21 mouse cellular contexts compared by ENCODE assay signal in the genomic region with DNA sequence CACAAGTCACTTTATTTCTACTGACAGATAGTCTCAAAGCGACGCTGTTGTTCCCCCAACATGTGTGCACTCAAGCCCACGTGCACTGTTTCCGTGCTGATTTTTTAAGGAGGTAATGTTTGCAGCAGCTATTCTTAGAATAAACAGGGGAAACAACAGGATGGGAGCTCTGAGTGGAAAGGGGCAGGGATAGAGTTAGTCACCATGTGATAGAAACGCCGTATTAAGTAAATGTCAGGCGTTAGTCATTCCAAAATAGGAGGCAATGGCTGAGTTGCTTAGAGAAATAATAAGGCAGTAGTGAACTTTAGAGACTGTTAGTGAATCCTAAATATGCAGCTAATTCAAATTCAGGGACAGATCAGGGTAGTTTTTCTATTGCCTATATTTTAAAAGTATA.
DNase-seq lines count a peak whose midpoint lies in the region; ATAC-seq and TF ChIP-seq lines count a peak whose summit lies in the region.
"Had no signal": no experiment of that assay in that cellular context is flagged by ENCODE, and none has a peak within 500 bp of the region (broad histone marks: within the 10 kb centered on the region; RNA-seq: fewer than 3 reads in every experiment).

No protein-coding gene starts in this region.

- H3K27me3 ChIP-seq in heart, embryonic 15.5 days: no peaks in the 10 kb centered on the region
- H3K27me3 ChIP-seq in lung, postnatal 0 days (replicated peaks; ENCODE audit: insufficient read depth, low read length): no peaks in the 10 kb centered on the region
- no peaks in the 10 kb centered on the region for H3K27me3 ChIP-seq in myocyte (ENCODE audit: control insufficient read depth, insufficient read depth, insufficient read length)
- H3K27me3 ChIP-seq: forebrain, embryonic 15.5 days; heart, embryonic 12.5 days; hindbrain, embryonic 15.5 days; intestine, embryonic 15.5 days; megakaryocyte, embryonic 14.5 days; neural tube, embryonic 12.5 days had no signal

- no peak overlapping the region for H3K27ac ChIP-seq in heart, embryonic 15.5 days
- no peak overlapping the region for H3K27ac ChIP-seq in lung, postnatal 0 days (ENCODE audit: low read length)
- H3K27ac ChIP-seq: forebrain, embryonic 15.5 days; hindbrain, embryonic 15.5 days; intestine, embryonic 15.5 days; neural tube, embryonic 12.5 days had no signal

- H3ac ChIP-seq in myocyte (ENCODE audit: control insufficient read depth, insufficient read length): no peak overlapping the region

- WGBS in heart, embryonic 15.5 days: 36% methylated on average over 7 of the region's 7 CpGs
- 49% methylated on average over 7 of the region's 7 CpGs for WGBS in lung, postnatal 0 days

- no peak for ATAC-seq in heart, embryonic 15.5 days (replicated peaks; ENCODE audit: insufficient number of reproducible peaks, insufficient read depth, low FRiP score, low read depth)
- peak; percentile 41 for ATAC-seq in lung, postnatal 0 days
- ATAC-seq: forebrain, embryonic 15.5 days; intestine, embryonic 15.5 days had no signal

- no peak for TF ChIP-seq CTCF in lung, postnatal 0 days (IDR thresholded peaks at IDR 0.05)

- no peak; the same call in 1 of the 2 replicates for TF ChIP-seq EP300 in lung, postnatal 0 days (IDR thresholded peaks at IDR 0.05)

- H3K36me3 ChIP-seq in heart, embryonic 15.5 days: no peaks in the 10 kb centered on the region
- no peaks in the 10 kb centered on the region for H3K36me3 ChIP-seq in lung, postnatal 0 days (ENCODE audit: insufficient read depth, low read length)
- H3K36me3 ChIP-seq in myocyte (ENCODE audit: control insufficient read depth, insufficient read depth): no peaks in the 10 kb centered on the region
- H3K36me3 ChIP-seq: forebrain, embryonic 15.5 days; heart, embryonic 12.5 days; hindbrain, embryonic 15.5 days; intestine, embryonic 15.5 days; neural tube, embryonic 12.5 days had no signal

- TF ChIP-seq POLR2A in myocyte (IDR thresholded peaks at IDR 0.05; ENCODE audit: insufficient read length, low read depth): no peak

- H3K9me3 ChIP-seq in heart, embryonic 15.5 days (replicated peaks): no peaks in the 10 kb centered on the region
- H3K9me3 ChIP-seq in lung, postnatal 0 days (ENCODE audit: low read length): no peaks in the 10 kb centered on the region
- H3K9me3 ChIP-seq: forebrain, embryonic 15.5 days; heart, embryonic 12.5 days; hindbrain, embryonic 15.5 days; intestine, embryonic 15.5 days; neural tube, embryonic 12.5 days had no signal

- H3K4me1 ChIP-seq in heart, embryonic 15.5 days (replicated peaks): peaks cover 3% of the 10 kb centered on the region; the same call in 1 of the 2 replicates
- H3K4me1 ChIP-seq in lung, postnatal 0 days (ENCODE audit: insufficient read depth, low read depth, low read length): no peaks in the 10 kb centered on the region
- H3K4me1 ChIP-seq: intestine, embryonic 15.5 days; megakaryocyte, embryonic 14.5 days had no signal

- H3K79me2 ChIP-seq in myocyte (ENCODE audit: control insufficient read depth, insufficient read depth): no peaks in the 10 kb centered on the region

- DNase-seq in heart, adult 8-10 months (ENCODE audit: low spot score): no peak
- DNase-seq in lung, postnatal 0 days (ENCODE audit: low spot score): peak; percentile 10
- DNase-seq in lung, postnatal 14 days: no peak
- peak; percentile 75 for DNase-seq in brain, adult 2 months (ENCODE audit: low read depth, low spot score)
- DNase-seq in ovary, postnatal 10 days (ENCODE audit: low spot score): no peak
- DNase-seq: adrenal gland, adult 8-10 months; cerebellum, adult 11-12 months; cerebellum, postnatal 25 days; embryo, embryonic 11 days; gastrocnemius, postnatal 14 days; kidney, adult 9 months; kidney, postnatal 36 days had no signal

- H3K9ac ChIP-seq in heart, embryonic 15.5 days: no peak overlapping the region
- no peak overlapping the region for H3K9ac ChIP-seq in lung, postnatal 0 days (replicated peaks; ENCODE audit: low read depth)
- H3K9ac ChIP-seq: forebrain, embryonic 15.5 days; heart, embryonic 12.5 days; hindbrain, embryonic 15.5 days; intestine, embryonic 15.5 days; neural tube, embryonic 12.5 days had no signal

- no peak overlapping the region for H3K4me3 ChIP-seq in heart, embryonic 15.5 days
- H3K4me3 ChIP-seq in lung, postnatal 0 days (ENCODE audit: low read depth, low read length): no peak overlapping the region
- no peak overlapping the region for H3K4me3 ChIP-seq in myocyte
- H3K4me3 ChIP-seq: forebrain, embryonic 15.5 days; heart, embryonic 12.5 days; hindbrain, embryonic 15.5 days; intestine, embryonic 15.5 days; megakaryocyte, embryonic 14.5 days; neural tube, embryonic 12.5 days had no signal

- H3K4me2 ChIP-seq in heart, embryonic 15.5 days: 0 out of 2 replicates have a peak overlapping the region, but pooled peaks have one; percentile 21
- no peak overlapping the region for H3K4me2 ChIP-seq in lung, postnatal 0 days (replicated peaks; ENCODE audit: low read depth, low read length)
- H3K4me2 ChIP-seq in myocyte (ENCODE audit: low read depth): peak overlapping the region; percentile 44
- H3K4me2 ChIP-seq: forebrain, embryonic 15.5 days; heart, embryonic 12.5 days; hindbrain, embryonic 15.5 days; intestine, embryonic 15.5 days; liver, embryonic 11.5 days; neural tube, embryonic 12.5 days had no signal

TF ChIP-seq in myocyte, 11 proteins besides CTCF, POLR2A, EP300 and RAD21:
- TF ChIP-seq REST (IDR thresholded peaks at IDR 0.05; ENCODE audit: insufficient read depth, insufficient read length) (no peak), CEBPB (IDR thresholded peaks at IDR 0.05; ENCODE audit: insufficient read depth, poor library complexity, severe bottlenecking) (no peak), MYOD1 (IDR thresholded peaks at IDR 0.05; ENCODE audit: control insufficient read depth in 1 of 3, insufficient read length in 2 of 3, low read depth in 2 of 3) (no peak), USF1 (IDR thresholded peaks at IDR 0.05; ENCODE audit: low read depth) (peak; percentile 23), E2F4 (IDR thresholded peaks at IDR 0.05; ENCODE audit: insufficient read depth) (no peak), SRF (IDR thresholded peaks at IDR 0.05; ENCODE audit: control insufficient read depth, insufficient read length, low read depth) (no peak), TCF3 (IDR thresholded peaks at IDR 0.05; ENCODE audit: insufficient read length, low read depth) (no peak), MAX (IDR thresholded peaks at IDR 0.05; ENCODE audit: low read depth) (no peak)
TF ChIP-seq in myocyte: peak in this region for 1.

Comparison
In these comparisons a context has a peak if more than half of its experiments do, and no peak if none do; other contexts are left out.
1. DNase-seq: peak in lung, postnatal 0 days (single experiment) and brain, adult 2 months (single experiment); none in heart, adult 8-10 months (single experiment), lung, postnatal 14 days (single experiment) and ovary, postnatal 10 days (single experiment).